Mouse (Mus musculus): Measurements from ENCODE around the gene Camsap1. TPM values are rescaled to one million over a fixed set of nuclear protein-coding genes. Genes with fewer than 3 reads are reported as not detected.

The Camsap1 gene
- polyA plus RNA-seq, 1 experiment, result 12.1 TPM

- no peak for TF ChIP-seq MYOD1 (IDR thresholded peaks at IDR 0.05; ENCODE audit: control insufficient read depth in 1 of 3, insufficient read length in 2 of 3, low read depth in 2 of 3)
- TF ChIP-seq E2F4 (IDR thresholded peaks at IDR 0.05; ENCODE audit: insufficient read depth), result no peak
- TF ChIP-seq REST (IDR thresholded peaks at IDR 0.05; ENCODE audit: insufficient read depth, insufficient read length), result no peak
- TF ChIP-seq TCF3 (IDR thresholded peaks at IDR 0.05; ENCODE audit: insufficient read length, low read depth), result no peak
- TF ChIP-seq POLR2A (IDR thresholded peaks at IDR 0.05; ENCODE audit: insufficient read length, low read depth), result no peak
- no peak for TF ChIP-seq MYOG (IDR thresholded peaks at IDR 0.05; ENCODE audit: control insufficient read depth in 1 of 3, insufficient read depth in 1 of 3, insufficient read length in 2 of 3, low read depth in 2 of 3)
- TF ChIP-seq CEBPB (IDR thresholded peaks at IDR 0.05; ENCODE audit: insufficient read depth, poor library complexity, severe bottlenecking), result no peak
- no peak for TF ChIP-seq POLR2AphosphoS2 (IDR thresholded peaks at IDR 0.05; ENCODE audit: insufficient read length, low read depth)
- no peak for TF ChIP-seq USF1 (IDR thresholded peaks at IDR 0.05; ENCODE audit: low read depth)
- TF ChIP-seq SRF (IDR thresholded peaks at IDR 0.05; ENCODE audit: control insufficient read depth, insufficient read length, low read depth), result no peak
- no peak for TF ChIP-seq MAX (IDR thresholded peaks at IDR 0.05; ENCODE audit: low read depth)
- no peak for TF ChIP-seq TCF12 (IDR thresholded peaks at IDR 0.05; ENCODE audit: insufficient read depth, poor library complexity, severe bottlenecking)
- H3K79me2 ChIP-seq (ENCODE audit: control insufficient read depth, insufficient read depth), result no peaks in the 10 kb centered on the region
- H3K36me3 ChIP-seq (ENCODE audit: control insufficient read depth, insufficient read depth), result no peaks in the 10 kb centered on the region
- no peak overlapping the region for H3K4me3 ChIP-seq
- H3K4me2 ChIP-seq (ENCODE audit: low read depth), result no peak overlapping the region
- H3K27me3 ChIP-seq (ENCODE audit: control insufficient read depth, insufficient read depth, insufficient read length), result peaks cover 36% of the 10 kb centered on the region
- H3ac ChIP-seq (ENCODE audit: control insufficient read depth, insufficient read length), result no peak overlapping the region
Observed at GRCm38 (mm10) chr2:25877736-25878268, 105.3 kb downstream of the Camsap1 start.

- no peaks in the 10 kb centered on the region for H3K36me3 ChIP-seq (ENCODE audit: control insufficient read depth, insufficient read depth)
- no peak overlapping the region for H3ac ChIP-seq (ENCODE audit: control insufficient read depth, insufficient read length)
- no peak overlapping the region for H3K4me3 ChIP-seq
- H3K79me2 ChIP-seq (ENCODE audit: control insufficient read depth, insufficient read depth), result no peaks in the 10 kb centered on the region
- H3K4me2 ChIP-seq (ENCODE audit: low read depth), result no peak overlapping the region
- H3K27me3 ChIP-seq (ENCODE audit: control insufficient read depth, insufficient read depth, insufficient read length), result peaks cover 36% of the 10 kb centered on the region
- TF ChIP-seq SRF (IDR thresholded peaks at IDR 0.05; ENCODE audit: control insufficient read depth, insufficient read length, low read depth), result no peak
- TF ChIP-seq E2F4 (IDR thresholded peaks at IDR 0.05; ENCODE audit: insufficient read depth), result no peak
- TF ChIP-seq MYOD1 (IDR thresholded peaks at IDR 0.05; ENCODE audit: control insufficient read depth in 1 of 3, insufficient read length in 2 of 3, low read depth in 2 of 3), result no peak
- TF ChIP-seq POLR2A (IDR thresholded peaks at IDR 0.05; ENCODE audit: insufficient read length, low read depth), result no peak
- TF ChIP-seq REST (IDR thresholded peaks at IDR 0.05; ENCODE audit: insufficient read depth, insufficient read length), result no peak
- no peak for TF ChIP-seq USF1 (IDR thresholded peaks at IDR 0.05; ENCODE audit: low read depth)
- no peak for TF ChIP-seq MAX (IDR thresholded peaks at IDR 0.05; ENCODE audit: low read depth)
- TF ChIP-seq MYOG (IDR thresholded peaks at IDR 0.05; ENCODE audit: control insufficient read depth in 1 of 3, insufficient read depth in 1 of 3, insufficient read length in 2 of 3, low read depth in 2 of 3), result no peak
- no peak for TF ChIP-seq TCF3 (IDR thresholded peaks at IDR 0.05; ENCODE audit: insufficient read length, low read depth)
- TF ChIP-seq TCF12 (IDR thresholded peaks at IDR 0.05; ENCODE audit: insufficient read depth, poor library complexity, severe bottlenecking), result no peak
- no peak for TF ChIP-seq CEBPB (IDR thresholded peaks at IDR 0.05; ENCODE audit: insufficient read depth, poor library complexity, severe bottlenecking)
- TF ChIP-seq POLR2AphosphoS2 (IDR thresholded peaks at IDR 0.05; ENCODE audit: insufficient read length, low read depth), result no peak
Observed at GRCm38 (mm10) chr2:25877250-25877735, 105.8 kb downstream of the Camsap1 start.

Other genes with a start within 250 kb of the Camsap1 start
- gene Obp2b, start 246.3 kb downstream of the Camsap1 start, polyA plus RNA-seq (2012; fragmentation: generic; extraction: Trizol), result not detected
- gene Lcn3, start 217.7 kb downstream of the Camsap1 start, polyA plus RNA-seq (2012; fragmentation: generic; extraction: Trizol), result not detected
- not detected for gene Lcn11, start 206.3 kb downstream of the Camsap1 start, polyA plus RNA-seq (2012; fragmentation: generic; extraction: Trizol)
- 0.17 TPM for gene Gm13539, start 201.0 kb downstream of the Camsap1 start, polyA plus RNA-seq (2012; fragmentation: generic; extraction: Trizol)
- gene Glt6d1, start 167.4 kb downstream of the Camsap1 start, polyA plus RNA-seq (2012; fragmentation: generic; extraction: Trizol), result not detected
- not detected for gene Lcn9, start 160.1 kb downstream of the Camsap1 start, polyA plus RNA-seq (2012; fragmentation: generic; extraction: Trizol)
- not detected for gene Sohlh1, start 136.0 kb downstream of the Camsap1 start, polyA plus RNA-seq (2012; fragmentation: generic; extraction: Trizol)
- not detected for gene Kcnt1, start 119.5 kb downstream of the Camsap1 start, polyA plus RNA-seq (2012; fragmentation: generic; extraction: Trizol)
- gene Ubac1, start 38.5 kb upstream of the Camsap1 start, polyA plus RNA-seq (2012; fragmentation: generic; extraction: Trizol), result 128 TPM
- gene Nacc2, start 139.9 kb upstream of the Camsap1 start, polyA plus RNA-seq (2012; fragmentation: generic; extraction: Trizol), result 15.0 TPM
- not detected for gene Lhx3, start 225.0 kb upstream of the Camsap1 start, polyA plus RNA-seq (2012; fragmentation: generic; extraction: Trizol)